Mouse (Mus musculus) liver, embryonic 11.5 days (tissue): ENCODE measurements at regions not wholly inside any gene's neighbourhood (a gene's known extent, or its start where the extent isn't known, plus 50 kb on each side); places are given as distances from the start of the nearest gene placed in this dataset.
A peak's percentile ranks its signal among the peaks of the same experiment; 100 is the strongest.

Experiments used
- ATAC-seq: fragments of 200-750 bp; cut with Nextera tagmentation; replicated peaks from 2 replicates; pipeline ENCODE4 v1.8.0; 2017; ENCODE audit warnings: moderate number of reproducible peaks, mild to moderate bottlenecking, moderate TSS enrichment, moderate library complexity; ENCODE audit not compliant: low FRiP score
- DNase-seq: peaks from one replicate; pipeline ENCODE4 v3.0.0-alpha.2; 2017; ENCODE audit warnings: low spot score
- H3K27ac ChIP-seq: fragments of 300-500 bp; sonication (generic); 2 replicates; pipeline ENCODE4 v1.5.1; 2014; ENCODE audit warnings: mild to moderate bottlenecking, low read depth, low read length, control low read depth
- H3K27me3 ChIP-seq: fragments of 300-500 bp; sonication (generic); replicated peaks from 2 replicates; pipeline ENCODE4 v1.6.1; 2014; ENCODE audit warnings: low read length, mixed read lengths; ENCODE audit not compliant: control insufficient read depth, insufficient read depth
- H3K36me3 ChIP-seq: fragments of 300-500 bp; sonication (generic); 2 replicates; pipeline ENCODE4 v1.6.1; 2014; ENCODE audit warnings: mild to moderate bottlenecking, low read length, moderate library complexity, mixed read lengths; ENCODE audit not compliant: control insufficient read depth, insufficient read depth
- H3K4me1 ChIP-seq: fragments of 300-500 bp; sonication (generic); replicated peaks from 2 replicates; pipeline ENCODE4 v1.6.1; 2014; ENCODE audit warnings: low read length, mixed read lengths; ENCODE audit not compliant: control insufficient read depth, insufficient read depth
- H3K4me2 ChIP-seq: fragments of 300-500 bp; sonication (generic); 2 replicates; pipeline ENCODE4 v1.6.1; 2014; ENCODE audit warnings: mild to moderate bottlenecking, control low read depth, moderate library complexity
- H3K4me3 ChIP-seq: fragments of 300-500 bp; sonication (generic); 2 replicates; pipeline ENCODE4 v1.5.1; 2014; ENCODE audit warnings: low read depth, low read length, control low read depth
- H3K9ac ChIP-seq: fragments of 300-500 bp; sonication (generic); 2 replicates; pipeline ENCODE4 v1.6.1; 2014; ENCODE audit warnings: low read depth, low read length, control low read depth
- H3K9me3 ChIP-seq: fragments of 300-500 bp; sonication (generic); 2 replicates; pipeline ENCODE4 v1.6.1; 2016; ENCODE audit warnings: low read length, inconsistent platforms, mixed read lengths; ENCODE audit not compliant: control insufficient read depth
- WGBS: fragments of 180-500 bp; shearing (Covaris S2); extraction: QIAGEN DNeasy Blood & Tissue Kit; methylation state at CpG from one replicate; pipeline ENCODE4 v1.1.7; 2014; 5-methylcytosine and 5-hydroxymethylcytosine counted together

DNA sequence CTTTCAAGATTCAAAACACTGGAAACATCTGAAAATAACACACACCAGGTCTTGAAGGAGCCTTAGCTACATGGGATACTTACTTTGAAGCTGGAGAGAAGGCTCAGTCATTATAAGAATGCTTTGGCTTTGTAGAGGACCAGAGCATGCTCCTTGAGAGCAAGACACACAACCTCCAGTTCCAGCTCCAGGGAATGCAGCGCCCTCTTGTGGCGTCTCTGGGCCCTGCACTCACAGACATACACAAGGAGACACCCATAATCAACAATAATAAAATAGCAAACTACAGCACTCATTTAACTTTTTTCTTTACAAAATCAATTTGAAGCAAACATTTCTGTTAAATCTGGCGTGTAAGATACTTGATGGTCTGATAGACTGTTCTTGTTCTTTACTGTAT is 413.2 kb upstream of the Nox3 start:
- H3K4me1 ChIP-seq = no peaks in the 10 kb centered on the region
- H3K27me3 ChIP-seq = no peaks in the 10 kb centered on the region
- H3K9ac ChIP-seq = no peak overlapping the region
- no peaks in the 10 kb centered on the region; the same call in 1 of the 2 replicates for H3K9me3 ChIP-seq
- 42% methylated on average over 3 of the region's 3 CpGs for WGBS
- no peaks in the 10 kb centered on the region for H3K36me3 ChIP-seq
- no peak overlapping the region for H3K4me3 ChIP-seq
- H3K27ac ChIP-seq = no peak overlapping the region
- H3K4me2 ChIP-seq = no peak overlapping the region
- ATAC-seq = no peak
- no peak for DNase-seq

DNA sequence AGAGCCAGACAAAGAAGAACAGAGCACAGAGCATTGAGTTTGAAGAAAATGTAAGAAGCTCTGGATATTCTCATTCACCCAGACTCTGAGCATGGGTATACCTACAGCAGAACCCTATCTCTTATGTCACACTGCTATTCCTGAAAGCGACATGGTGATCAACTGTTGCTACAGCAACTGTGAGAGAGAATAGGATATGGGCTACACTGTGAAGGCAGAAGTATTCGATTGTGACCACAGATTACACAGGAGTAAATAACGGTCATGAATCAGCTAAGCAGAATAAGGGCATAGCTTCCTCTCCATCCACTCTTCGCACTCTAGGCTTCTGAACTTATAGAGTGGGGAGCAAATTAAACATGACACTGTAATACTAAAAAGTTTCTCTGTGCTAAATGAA is 417.0 kb upstream of the Nox3 start:
- Histone ChIP-seq H3K9me3 (no peaks in the 10 kb centered on the region), H3K9ac (no peak overlapping the region), H3K27me3 (no peaks in the 10 kb centered on the region), H3K4me1 (no peaks in the 10 kb centered on the region), H3K27ac (no peak overlapping the region), H3K4me3 (no peak overlapping the region), H3K36me3 (no peaks in the 10 kb centered on the region), H3K4me2 (no peak overlapping the region)
- no peak for ATAC-seq
- DNase-seq = no peak
- 71% methylated on average over 4 of the region's 4 CpGs for WGBS

DNA sequence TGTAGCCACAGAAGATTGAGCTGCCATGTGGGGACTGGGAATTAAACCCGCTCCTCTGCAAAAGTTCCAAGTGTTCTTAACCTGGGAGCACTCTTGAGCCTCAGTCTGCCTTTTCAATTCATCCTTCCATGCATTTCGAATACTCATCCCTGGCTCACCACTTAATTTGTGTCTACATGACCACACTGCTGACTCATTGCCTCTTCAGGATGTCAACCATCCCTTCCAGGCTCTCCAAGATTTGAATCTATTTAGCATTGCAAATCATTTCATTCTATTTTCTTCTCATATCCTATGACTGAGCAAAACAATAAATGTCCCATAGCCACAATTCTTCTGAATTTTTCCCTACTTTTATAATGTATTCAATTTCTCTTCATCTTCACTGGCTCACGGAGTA is 420.4 kb upstream of the Nox3 start:
- Histone ChIP-seq H3K27ac (no peak overlapping the region), H3K4me3 (no peak overlapping the region), H3K9me3 (no peaks in the 10 kb centered on the region), H3K9ac (no peak overlapping the region), H3K27me3 (no peaks in the 10 kb centered on the region), H3K4me2 (no peak overlapping the region), H3K4me1 (no peaks in the 10 kb centered on the region), H3K36me3 (no peaks in the 10 kb centered on the region)
- ATAC-seq = no peak
- WGBS = 88% methylated on average over 3 of the region's 3 CpGs
- DNase-seq = no peak

DNA sequence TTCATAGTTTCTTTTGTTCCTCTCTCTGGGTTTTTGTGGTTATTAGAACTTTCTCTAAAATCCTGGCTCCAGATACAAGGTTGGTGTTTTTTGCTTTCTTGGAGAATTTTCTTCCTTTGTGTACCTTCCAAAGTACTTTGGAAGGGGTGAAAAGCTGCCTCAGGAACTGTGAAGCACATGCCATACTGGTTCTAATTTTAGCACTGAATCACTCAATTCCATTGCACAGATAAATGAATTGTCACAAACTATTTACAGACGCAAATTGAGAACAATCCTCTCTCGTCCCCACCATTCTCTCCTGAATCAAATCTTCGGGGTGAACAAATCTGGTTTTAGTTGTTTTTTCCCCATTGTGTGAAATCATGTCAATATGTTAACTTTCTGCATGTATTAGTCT is 437.6 kb upstream of the Nox3 start:
- Histone ChIP-seq H3K36me3 (no peaks in the 10 kb centered on the region), H3K27ac (no peak overlapping the region), H3K9ac (no peak overlapping the region), H3K4me3 (no peak overlapping the region), H3K4me2 (no peak overlapping the region), H3K4me1 (no peaks in the 10 kb centered on the region), H3K9me3 (no peaks in the 10 kb centered on the region), H3K27me3 (no peaks in the 10 kb centered on the region)
- no peak for ATAC-seq
- WGBS = 70% methylated on average over 3 of the region's 3 CpGs
- DNase-seq = no peak

DNA sequence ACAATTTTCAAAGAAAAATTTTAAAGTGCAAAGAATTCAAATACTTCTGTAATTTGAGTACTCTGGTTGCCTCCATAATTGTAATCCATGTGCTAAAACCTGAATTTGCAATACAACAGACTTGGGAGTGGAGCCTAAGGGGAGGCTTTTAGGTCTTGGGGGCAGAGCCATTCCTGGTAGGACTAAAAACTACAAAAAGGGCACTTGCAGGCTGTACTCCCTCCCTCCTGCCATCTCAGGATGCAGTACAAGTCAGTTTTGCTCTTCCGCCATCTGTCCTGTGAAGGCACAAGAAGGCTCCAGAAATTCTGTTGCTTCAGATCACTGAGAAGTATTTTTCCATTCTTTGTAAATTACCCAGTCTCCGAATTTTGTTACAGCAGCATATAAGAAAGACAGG is 467.4 kb upstream of the Nox3 start:
- no peaks in the 10 kb centered on the region for H3K9me3 ChIP-seq
- H3K36me3 ChIP-seq = no peaks in the 10 kb centered on the region
- DNase-seq (no peak), ATAC-seq (no peak)
- H3K4me1 ChIP-seq = no peaks in the 10 kb centered on the region
- no peak overlapping the region for H3K9ac ChIP-seq
- H3K4me3 ChIP-seq = no peak overlapping the region
- H3K4me2 ChIP-seq = no peak overlapping the region
- no peak overlapping the region for H3K27ac ChIP-seq
- WGBS = 80% methylated on average over 2 of the region's 2 CpGs
- no peaks in the 10 kb centered on the region for H3K27me3 ChIP-seq

DNA sequence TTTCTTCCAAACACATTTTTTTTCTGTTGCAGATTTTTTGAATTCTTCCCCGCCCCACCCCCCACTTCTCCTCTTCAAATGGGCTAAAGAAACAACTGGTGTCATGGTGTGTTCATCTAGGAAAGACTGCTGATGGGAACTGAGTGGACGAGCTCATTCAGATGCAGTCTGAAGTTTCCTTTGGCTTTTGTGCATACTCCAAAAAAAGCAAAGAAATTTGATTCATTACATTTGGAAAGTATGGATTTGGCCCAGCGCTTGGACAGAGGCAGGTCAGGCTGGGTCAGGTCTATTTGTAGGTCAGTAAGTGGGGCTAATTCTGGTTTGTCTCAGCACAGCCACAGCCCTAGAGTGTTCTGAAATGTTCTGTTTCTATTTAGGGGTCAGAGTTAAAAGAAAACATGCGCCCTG is 477.9 kb upstream of the Nox3 start:
- Histone ChIP-seq H3K4me1 (no peaks in the 10 kb centered on the region; the same call in 1 of the 2 replicates), H3K27ac (no peak overlapping the region), H3K9me3 (no peaks in the 10 kb centered on the region), H3K9ac (no peak overlapping the region), H3K4me2 (no peak overlapping the region), H3K27me3 (no peaks in the 10 kb centered on the region), H3K4me3 (no peak overlapping the region), H3K36me3 (no peaks in the 10 kb centered on the region)
- ATAC-seq = no peak
- WGBS = 53% methylated on average over 4 of the region's 4 CpGs
- peak; percentile 34 for DNase-seq

DNA sequence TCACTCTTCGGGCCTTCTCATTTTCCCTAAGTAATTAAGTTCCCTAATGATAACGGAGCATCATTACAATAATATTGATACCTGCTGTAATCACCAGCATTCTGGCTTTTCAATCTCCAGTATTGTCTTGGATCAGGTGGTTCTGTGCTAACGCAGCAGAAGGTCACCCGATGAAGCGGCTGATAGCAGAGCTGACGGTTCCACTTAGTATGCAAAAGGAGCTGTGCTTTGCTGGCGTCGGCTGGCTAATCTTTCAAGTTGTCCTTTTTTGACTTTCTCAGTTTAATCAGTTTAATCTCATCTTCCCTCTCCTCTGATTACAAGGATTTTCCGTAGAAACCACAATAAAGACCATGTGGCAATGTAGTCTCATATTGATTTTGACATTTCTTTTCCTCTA is 478.9 kb upstream of the Nox3 start:
- Histone ChIP-seq H3K9ac (no peak overlapping the region), H3K4me2 (no peak overlapping the region), H3K9me3 (no peaks in the 10 kb centered on the region), H3K4me1 (no peaks in the 10 kb centered on the region; the same call in 1 of the 2 replicates), H3K4me3 (no peak overlapping the region), H3K36me3 (no peaks in the 10 kb centered on the region), H3K27me3 (no peaks in the 10 kb centered on the region), H3K27ac (no peak overlapping the region)
- DNase-seq = no peak
- no peak for ATAC-seq
- WGBS = 72% methylated on average over 9 of the region's 9 CpGs

DNA sequence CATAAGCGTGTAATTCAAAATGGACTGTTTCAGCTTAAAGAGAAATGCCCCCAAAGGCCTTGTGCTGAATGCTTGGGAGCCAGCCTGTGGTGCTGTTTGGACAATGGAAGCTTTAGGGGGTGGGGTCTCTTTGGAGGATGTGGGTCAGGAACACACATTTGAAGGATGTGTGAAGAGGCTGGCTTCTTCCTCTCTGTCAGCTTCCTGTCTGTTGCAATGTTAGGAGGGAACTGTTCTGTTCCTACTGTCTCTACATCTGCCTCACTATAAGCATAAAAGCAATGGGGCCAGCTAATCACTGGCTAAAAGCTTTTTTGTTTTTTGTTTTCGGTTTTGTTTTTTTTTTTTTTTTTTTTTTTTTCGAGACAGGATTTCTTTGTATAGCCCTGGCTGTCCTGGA is 480.5 kb upstream of the Nox3 start:
- H3K4me1 ChIP-seq = no peaks in the 10 kb centered on the region; the same call in 1 of the 2 replicates
- H3K4me2 ChIP-seq = no peak overlapping the region
- H3K9me3 ChIP-seq = no peaks in the 10 kb centered on the region
- H3K9ac ChIP-seq = no peak overlapping the region
- H3K4me3 ChIP-seq = no peak overlapping the region
- no peaks in the 10 kb centered on the region for H3K27me3 ChIP-seq
- DNase-seq (no peak), ATAC-seq (no peak)
- H3K36me3 ChIP-seq = no peaks in the 10 kb centered on the region
- 70% methylated on average over 2 of the region's 3 CpGs for WGBS
- no peak overlapping the region for H3K27ac ChIP-seq

DNA sequence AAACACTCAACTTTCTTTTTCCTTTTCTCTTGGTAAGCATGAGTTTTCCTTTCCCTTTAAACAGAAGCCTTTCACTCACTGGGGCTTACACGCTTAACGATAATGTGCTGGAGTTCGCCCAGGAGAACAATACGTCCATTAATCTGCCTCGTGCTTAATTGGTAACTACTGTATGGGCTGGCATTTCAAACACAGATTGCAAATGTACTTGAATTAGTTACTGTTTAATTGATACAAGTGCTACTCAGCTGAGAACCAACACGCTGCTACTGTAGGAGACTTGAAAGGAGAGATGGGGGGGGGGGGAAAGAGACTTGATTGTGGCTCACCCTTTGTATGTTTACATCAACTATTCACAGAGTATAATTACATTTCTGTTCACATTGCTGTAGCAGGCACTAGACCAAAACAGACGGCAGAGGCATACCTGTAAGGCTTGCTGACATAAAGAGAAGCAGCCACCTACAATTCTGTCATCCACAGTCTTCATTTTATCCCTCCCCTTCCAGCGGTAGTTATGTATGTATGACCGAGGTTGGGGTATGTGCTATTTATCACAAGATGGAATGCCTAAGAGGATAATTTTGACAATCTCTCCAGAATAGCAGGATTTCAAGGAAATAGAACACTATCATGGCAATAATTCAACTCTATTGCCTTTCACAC is 481.6 kb upstream of the Nox3 start:
- H3K4me3 ChIP-seq = no peak overlapping the region
- H3K27ac ChIP-seq = no peak overlapping the region
- ATAC-seq (no peak), DNase-seq (no peak)
- no peaks in the 10 kb centered on the region for H3K27me3 ChIP-seq
- no peaks in the 10 kb centered on the region for H3K9me3 ChIP-seq
- no peak overlapping the region for H3K4me2 ChIP-seq
- whole genome bisulfite sequencing = 76% methylated on average over 9 of the region's 9 CpGs
- H3K9ac ChIP-seq = no peak overlapping the region
- H3K36me3 ChIP-seq = no peaks in the 10 kb centered on the region
- H3K4me1 ChIP-seq = no peaks in the 10 kb centered on the region; the same call in 1 of the 2 replicates
